Mouse (Mus musculus): ENCODE data around the gene Ptgs1.

- TF ChIP-seq CTCF (IDR thresholded peaks at IDR 0.05; ENCODE audit: borderline replicate concordance, insufficient read depth, low read depth, low read length) (no peak), POLR2A (IDR thresholded peaks at IDR 0.05; ENCODE audit: borderline replicate concordance, insufficient read depth, low read length) (no peak)
These were observed 18.4 kb upstream of the Ptgs1 start for GRCm38 (mm10) chr2:36211785-36212184.
